Mouse (Mus musculus) monocyte, adult 5-6 weeks (primary cell): ENCODE results near the gene Gast. TPM values are rescaled to one million over a fixed set of nuclear protein-coding genes. Genes with fewer than 3 reads are reported as not detected.
A peak's percentile ranks its signal among the peaks of the same experiment; 100 is the strongest.
"Not testable (repeated sequence)": the region's sequence is repeated elsewhere in the genome, so short reads cannot be mapped to it uniquely, and the experiment has no call there.

ENCODE experiments used
- ATAC-seq: fragments of 153-309, 156-312 bp; replicated peaks from 2 replicates; pipeline ENCODE4 v1.8.0; 2017; ENCODE audit warnings: mild to moderate bottlenecking; ENCODE audit not compliant: low TSS enrichment, insufficient number of reproducible peaks, severe bottlenecking, poor library complexity, low FRiP score
- total RNA-seq: library from RNA; stranded (forward); fragments of 200-1000, 200-491, 200-594 nt; gene quantifications from 3 replicates; pipeline ENCODE4 v1.2.3, GENCODE M21; 2017

Gast gene
- total RNA-seq, 1 experiment from 2014 or later: not detected

DNA sequence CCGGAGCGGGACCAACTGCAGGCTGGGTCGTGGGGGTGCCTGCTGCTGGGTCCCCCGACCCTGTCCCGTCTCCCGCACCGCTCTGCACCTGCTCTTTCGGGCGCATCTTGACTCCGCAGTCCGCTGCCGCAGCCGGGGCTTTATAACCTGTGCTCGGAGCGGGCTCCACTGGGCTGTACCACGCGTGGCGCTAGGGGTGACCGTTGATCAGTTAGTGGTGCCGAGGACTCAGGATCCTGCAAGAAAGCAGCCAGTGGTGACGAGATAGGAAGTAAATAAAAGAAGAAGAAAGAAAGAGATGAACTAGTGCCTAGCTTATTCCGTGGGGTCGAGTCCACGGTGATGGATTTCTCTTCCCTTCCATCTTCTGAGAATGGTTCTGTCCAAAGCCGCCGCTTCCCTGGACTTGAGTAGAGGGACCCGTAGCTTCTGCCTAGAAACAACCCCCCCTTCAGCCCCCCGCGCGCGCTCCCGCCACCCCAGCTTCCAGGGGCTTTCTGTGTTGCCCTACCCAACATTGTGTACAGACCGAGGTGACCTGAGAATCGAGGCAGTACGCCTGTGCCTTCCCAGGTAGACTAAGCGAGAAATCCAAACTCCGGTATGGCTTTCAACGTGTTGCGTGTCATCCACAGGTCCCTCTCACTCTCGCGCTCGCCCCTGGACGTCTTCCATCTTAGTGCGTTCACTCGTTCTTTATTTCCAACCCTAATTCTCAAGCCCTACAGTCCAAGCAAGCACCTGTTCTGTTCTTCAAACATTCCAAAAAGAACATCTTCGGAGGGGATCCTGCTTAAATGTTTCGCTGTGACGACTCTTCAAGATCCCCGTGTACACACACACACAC lies 22.0 kb downstream of the Gast start, which contains the start of gene Hap1:
Gene Hap1, minus strand, starts transcription at position 157 of the 847 bp plus-strand sequence.
- 0 out of 2 replicates have a peak, but pooled peaks have one; percentile 32 for ATAC-seq

DNA sequence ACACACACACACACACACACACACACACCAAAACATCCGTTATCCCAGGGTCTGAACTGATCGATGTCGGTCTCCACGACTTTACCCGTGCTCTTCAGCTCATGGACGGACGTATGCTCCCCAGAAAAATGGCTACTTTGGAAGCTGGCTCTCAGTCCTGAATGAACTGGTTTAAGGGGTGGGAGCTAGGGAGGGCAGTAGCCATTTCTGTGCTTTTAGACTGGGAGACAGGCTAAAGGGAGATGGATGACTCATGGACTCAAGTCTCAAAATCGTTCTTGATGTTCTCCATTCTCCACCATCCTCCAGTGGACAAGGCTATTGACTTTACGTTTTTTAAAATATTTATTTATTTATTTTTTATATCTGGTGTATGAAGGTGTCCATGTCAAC lies 22.6 kb downstream of the Gast start:
- no peak for ATAC-seq

DNA sequence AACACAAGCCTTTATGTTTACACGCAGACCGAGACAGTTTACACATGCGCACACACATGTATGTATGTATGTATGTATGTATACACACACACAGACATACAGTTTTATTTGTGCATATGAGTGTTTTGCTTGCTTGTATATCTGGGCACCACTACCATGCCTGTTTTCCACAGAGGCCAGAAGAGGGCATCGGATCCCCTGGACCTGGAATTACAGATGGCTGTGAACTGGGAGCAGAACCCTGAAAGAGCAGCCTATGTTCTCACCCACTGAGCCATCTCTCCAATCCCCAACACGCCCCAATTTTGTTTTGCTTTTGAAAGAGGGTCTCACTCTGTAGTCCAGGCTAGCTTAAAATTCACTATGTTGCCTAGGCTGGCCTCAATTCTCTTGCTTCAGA lies 23.2 kb downstream of the Gast start:
- no peak for ATAC-seq

DNA sequence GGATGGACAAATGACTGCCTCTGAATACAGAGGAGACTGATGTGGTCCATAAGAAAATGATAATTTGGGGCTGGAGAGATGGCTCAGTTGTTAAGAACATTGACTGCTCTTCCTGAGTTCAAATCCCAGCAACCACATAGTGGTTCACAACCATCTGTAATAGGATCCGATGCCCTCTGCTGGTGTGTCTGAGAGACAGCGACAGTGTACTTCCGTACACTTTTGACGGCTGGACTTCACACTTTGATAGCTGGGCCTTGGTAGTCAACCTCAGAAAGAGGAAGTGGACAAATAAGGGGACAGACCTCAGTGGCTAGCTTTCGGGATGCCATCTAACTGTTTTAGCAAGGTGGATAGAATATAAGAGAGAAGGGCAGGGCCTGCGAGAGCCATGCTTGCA lies 26.0 kb downstream of the Gast start:
- no peak for ATAC-seq

DNA sequence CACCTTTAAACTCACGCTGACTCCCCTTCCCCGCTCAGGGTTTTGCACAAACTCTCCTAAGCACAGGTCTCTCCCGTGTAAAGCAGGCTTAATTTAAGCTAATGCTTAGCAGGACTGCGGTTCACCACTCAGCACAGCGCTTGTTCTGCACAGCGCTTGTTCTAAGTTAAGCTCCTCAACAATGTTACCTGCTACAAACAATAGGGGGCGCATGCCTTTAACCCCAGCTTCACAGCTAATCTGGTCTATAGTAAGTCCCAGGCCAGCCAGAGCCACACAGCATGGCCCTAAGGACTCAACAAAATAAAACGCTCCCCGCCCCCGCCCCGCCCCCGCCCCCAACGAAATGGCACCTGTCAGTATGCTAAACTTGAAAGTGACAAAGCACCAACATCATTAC lies 26.9 kb downstream of the Gast start:
- ATAC-seq: not testable (repeated sequence)

DNA sequence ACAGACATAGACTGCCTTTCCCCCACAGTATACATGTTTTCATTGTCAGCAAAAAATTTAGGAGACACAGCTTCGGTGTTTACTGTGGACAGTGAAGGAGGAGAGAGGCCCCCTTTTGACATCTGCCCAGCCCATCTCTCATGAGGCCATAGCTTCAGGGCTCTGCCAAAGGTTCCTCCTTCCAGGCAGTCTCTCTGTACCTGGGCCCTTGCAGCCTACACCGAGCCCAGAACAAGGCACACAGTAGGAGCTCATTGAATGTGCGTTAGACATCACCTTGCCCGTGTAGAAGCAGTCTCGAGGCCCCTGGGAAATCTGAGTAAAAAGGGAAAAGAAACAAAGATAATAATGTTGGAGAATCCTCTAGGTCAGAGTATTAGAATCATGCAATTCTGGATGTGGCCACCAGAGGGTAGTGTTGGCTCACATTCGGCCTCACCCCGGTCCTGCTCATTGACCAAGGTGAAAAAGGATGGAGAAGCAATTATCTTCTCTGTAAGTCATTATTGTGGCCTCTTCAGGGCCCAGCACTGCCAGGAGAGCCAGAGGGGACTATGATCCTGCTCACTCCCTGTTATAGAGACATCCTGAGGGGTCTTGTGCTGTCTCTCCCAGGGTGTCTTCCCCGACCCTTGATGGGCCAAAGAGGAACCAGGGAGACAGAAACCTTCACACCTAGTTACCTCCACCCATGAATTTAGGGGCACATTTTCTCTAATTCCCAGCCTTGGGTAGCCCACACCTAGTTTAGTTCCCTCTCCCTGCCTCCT lies 28.2 kb downstream of the Gast start:
- ATAC-seq: peak; percentile 76

DNA sequence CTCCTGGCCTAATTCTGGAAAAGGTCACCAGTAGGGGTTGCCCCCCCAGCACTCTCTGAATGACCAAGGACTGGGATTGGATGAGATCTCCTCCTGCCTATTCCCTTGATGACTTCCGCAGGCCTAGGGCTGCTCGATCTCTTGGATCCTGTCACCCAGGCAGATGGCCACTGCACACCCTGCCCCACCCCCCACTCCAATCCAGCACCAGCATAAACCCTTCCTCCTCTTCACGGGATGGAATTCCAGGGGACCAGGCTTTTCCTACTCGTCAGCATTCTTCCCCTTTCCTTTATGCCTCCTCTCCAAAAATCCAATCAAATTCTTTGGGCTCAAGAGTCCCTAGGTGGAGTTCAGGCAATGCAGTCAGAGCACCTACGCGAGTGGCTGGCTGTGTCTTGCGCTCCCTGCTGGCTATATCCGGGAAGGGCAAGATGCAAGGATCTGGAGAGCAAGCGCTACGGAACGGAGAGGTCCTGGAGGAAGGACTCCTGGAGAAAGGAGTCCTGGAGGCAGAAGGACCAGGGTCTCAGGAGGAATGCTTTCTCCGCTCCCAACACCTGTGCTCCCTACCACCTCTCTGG lies 28.9 kb downstream of the Gast start:
- 0 out of 2 replicates have a peak, but pooled peaks have one; percentile 26 for ATAC-seq

DNA sequence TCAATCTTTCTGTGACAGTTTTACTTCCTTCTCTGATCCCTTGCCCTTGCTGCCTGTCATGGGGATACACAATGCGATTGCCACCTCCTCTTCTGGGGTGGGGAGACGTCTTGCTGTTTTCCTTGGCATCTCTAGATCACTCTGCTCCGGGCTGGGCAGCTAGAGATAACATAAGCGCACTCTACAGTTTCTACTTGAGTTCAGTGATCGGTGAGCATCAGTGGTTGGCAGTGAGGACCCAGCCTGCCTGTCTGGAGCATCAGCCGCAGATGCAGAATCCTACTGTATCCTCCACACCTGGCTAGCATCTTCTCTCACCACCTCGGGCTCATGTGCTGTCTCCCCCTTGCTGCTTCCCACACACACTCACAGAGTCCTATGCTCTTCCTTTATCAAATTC lies 34.9 kb downstream of the Gast start:
- no peak for ATAC-seq

DNA sequence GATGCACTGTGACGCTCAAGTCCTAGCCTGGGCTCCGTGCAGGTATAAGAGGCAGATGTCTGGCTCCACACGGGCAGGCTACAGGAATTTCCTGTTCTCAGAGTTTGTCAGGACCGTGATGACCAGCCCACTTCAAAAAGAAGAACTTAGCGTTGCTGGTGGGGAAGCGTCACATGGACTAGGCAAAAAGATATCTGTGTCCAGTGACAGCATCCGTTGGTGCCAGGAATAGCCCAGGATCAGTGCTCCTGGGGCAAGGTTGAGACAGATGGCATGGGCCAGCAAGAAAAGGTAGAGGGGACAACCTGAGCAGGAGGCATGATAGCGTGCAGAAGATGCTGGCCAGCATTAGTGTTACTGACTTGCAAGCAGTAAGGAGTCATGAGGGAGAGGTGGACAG lies 35.6 kb downstream of the Gast start:
- no peak for ATAC-seq

DNA sequence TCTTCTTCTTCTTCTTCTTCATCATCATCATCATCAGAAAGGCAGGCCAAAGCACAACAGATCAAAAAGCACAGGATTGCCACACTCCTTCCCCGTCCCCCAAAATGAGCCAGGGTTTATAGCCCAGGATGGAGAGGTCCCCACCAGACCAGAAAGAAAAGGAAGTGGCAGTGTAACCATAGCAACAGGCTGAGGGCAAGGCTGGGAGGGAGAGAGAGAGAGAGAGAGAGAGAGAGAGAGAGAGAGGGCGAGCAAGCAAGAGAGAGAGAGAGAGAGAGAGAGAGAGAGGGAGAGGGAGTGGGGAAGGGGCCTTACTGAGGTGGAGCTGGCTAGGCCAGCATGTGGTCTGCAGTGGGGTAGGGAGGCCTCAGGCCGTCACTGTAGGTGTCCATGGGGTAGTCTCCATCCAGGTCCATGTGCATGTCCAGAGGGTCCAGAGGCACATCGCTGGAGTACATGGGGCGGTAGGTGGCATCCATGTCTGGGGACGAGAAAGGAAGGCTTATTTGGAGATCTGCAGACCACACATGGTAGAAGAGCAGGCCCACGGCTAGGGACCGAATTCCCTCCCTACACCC lies 37.9 kb downstream of the Gast start:
- ATAC-seq: no peak

DNA sequence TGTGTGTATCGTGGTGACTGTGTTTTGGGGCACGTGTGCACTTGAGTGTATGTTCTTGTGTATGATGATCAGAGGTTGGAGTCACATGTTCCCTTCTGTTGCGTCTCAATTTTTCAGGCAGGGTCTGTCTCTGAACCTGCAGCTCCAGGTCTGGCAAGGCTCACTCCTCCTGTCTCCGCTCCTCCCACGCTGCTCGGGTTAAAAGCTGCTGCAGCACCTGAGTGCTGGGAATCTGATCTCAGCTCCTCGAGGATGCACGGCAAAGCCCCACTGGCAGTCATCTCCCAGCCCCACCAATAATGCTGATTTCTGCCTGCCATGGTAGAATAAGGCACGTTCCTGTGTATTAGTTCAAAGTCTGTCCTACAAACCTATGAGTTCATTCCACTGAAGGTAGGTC lies 40.9 kb downstream of the Gast start:
- ATAC-seq: no peak

DNA sequence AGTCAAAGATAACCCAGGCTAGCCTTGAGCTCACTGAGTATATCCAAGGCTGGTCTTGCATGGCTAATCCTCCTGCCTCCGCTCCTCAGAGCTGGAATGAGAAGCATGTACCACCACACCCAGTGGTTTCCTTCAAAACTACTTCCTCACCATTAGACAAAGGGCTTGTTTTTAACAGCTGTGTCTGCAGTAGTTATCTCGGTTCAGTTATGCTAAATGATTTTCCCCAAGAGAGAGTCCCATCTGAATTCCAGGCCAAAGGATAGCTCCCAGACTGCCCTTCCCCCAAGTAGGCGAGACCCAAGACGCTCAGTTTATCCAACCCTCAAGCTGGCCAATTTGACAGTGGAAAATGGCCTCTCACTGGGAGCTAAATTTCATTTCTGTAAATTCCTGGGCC lies 41.8 kb downstream of the Gast start:
- no peak for ATAC-seq

DNA sequence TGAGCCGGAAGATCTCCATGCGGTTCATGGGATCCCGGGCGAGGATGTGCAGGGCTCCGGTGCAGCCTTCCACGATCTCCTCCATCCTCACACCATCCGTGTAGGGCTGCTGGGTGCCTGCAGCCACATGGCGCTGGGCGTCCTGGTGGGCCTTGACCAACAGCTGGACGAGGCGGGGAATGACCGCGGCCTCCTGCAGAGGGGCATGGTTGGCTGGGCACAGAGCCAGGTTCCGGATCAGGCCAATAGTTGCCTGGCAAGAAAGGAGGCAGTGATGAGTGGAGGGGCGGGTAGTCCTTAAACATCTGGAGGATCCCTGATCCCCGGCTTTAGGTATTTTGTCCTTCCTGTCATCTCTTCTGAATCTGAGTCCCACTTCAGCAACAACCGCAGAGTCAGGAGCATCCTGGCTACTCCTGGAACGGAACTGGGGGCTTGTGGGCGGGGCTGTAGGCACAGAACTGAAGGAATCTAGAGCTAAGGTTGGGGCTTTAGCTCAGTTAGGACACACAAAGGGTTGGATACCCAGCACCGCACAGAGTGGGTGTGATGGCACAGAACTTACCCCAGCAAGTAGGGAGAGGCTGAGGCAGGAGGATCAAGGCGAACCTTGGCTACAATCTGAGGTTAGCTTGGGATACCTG lies 42.7 kb downstream of the Gast start:
- no peak; the same call in 1 of the 2 replicates for ATAC-seq

DNA sequence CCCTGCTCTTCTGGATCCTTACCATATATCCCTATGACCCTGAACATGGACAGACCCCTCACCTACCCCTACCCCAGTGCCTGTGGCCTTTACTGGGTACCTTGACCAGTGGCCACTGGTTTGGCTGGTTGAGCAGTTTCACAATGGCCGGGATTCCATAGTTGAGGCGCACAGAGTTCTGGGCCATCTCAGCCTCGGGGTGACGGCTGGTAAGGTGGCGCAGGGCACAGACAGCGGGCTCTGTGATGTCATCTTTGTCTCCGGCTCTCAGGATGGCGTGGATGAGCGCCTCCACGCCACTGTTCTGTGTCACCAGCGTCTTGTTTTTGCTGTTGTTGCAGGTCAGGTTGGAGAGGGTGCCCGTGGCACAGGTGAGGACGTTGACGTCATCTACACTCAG lies 43.8 kb downstream of the Gast start:
- no peak for ATAC-seq

DNA sequence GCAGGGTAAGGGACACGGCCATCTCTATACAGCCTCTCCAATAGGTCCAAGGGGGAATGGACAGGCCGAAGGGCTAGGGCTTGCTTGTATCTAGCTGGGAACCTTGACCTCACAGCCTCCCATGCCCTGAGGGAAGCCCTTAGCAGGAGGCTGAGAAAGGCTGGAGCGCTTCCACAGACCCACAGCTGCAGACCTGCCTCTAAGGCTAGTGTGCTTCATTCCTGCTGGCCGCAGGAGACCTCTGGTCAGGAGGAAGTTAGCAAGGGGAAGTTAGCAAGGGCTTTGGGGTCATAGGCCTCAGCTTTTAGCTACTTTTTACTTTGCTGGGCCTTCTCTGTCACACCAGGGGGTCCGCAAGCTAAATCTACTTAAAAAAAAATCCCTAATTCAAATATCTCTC lies 44.2 kb downstream of the Gast start:
- ATAC-seq: no peak

DNA sequence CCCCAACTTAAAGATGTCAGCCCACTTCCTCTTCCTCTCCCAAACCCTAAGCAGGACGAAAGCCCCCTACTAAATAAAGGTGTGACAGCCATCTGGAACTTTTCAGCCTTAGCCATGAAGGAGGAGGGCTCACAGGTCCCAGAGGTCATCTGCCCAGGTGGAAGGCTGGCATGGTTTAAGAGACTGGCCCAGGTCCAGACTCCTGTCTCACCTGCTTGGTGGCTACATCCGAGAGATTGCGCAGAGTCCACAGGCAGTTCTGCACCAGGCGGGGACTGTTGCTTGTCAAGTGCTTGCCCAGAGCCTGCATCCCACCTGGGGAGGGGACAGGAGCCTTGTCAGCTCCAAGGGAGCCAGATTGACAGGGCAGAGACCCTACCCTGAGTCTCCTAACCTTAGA lies 45.1 kb downstream of the Gast start:
- no peak for ATAC-seq

DNA sequence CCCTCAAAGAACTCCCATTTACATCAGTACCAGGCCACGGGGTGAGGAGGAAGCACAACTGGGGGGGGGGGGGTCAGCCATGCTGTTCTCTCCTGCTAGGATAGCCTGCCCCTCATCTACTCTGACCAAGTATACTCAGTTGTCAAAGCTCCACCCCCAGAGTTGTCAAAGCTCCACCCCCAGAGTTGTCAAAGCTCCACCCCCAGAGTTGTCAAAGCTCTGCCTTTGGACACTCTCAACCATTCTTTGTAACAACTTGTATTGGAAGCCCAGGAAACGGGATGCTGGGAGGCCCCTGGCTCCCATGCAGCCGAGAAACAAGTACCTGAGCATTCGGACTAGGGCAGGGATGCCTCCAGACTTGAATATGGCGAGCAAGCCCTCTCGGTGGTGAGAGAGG lies 48.5 kb downstream of the Gast start:
- ATAC-seq: no peak

DNA sequence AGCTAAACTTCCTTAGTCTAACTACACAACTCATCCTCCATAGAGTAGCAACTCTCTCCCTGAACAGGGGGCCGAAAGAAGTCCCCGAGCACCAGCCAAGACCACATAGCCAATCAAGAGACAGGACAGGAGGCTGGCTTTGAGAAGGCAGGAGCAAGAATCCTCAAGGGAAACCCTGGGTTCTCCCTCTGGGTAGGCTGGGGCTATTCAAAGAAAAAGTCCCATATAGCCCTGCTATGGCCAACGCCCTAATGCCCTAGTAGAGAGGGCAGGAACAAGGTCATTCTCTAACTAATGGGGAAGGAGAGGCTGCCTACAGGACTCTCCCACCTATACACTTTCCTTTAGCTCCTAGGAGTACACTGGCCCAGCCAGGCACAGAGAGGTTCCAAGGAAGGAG lies 50.8 kb downstream of the Gast start:
- no peak for ATAC-seq

DNA sequence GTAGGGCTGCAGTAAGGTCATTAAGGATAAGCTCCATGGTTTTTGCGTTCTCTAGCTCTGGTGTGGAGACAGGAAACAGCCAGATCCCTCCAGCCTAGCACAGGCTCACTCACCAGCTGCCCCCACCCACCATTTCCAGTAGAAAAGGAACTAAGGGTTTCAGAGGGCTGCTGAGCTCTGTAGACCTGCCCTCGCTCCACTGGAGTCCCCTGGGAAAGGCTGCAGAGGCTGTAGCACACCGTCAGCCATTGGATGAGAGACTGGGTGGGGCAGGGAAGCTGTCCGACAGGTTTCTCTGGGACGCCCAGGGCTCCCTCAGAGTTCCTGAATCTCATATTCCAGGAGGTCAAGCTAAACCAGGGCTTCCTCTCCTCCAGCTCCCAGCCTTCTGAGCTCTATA lies 52.4 kb downstream of the Gast start:
- ATAC-seq: no peak
